Mouse (Mus musculus) small intestine, adult 2 months (tissue): Measurements from ENCODE around the gene Abcd3.

ENCODE experiments used
- CTCF ChIP-seq: fragments of 200-500 bp; IDR thresholded peaks from 2 replicates; pipeline ENCODE4 v1.5.1; 2012; ENCODE audit warnings: low read depth, mild to moderate bottlenecking, control low read depth, inconsistent platforms, low read length, moderate library complexity, mixed read lengths; ENCODE audit not compliant: insufficient replicate concordance, insufficient read length; ENCODE audit errors: extremely low read depth
- POLR2A ChIP-seq: fragments of 200-500 bp; IDR thresholded peaks from 2 replicates; pipeline ENCODE4 v1.6.1; 2012; ENCODE audit warnings: low read depth, mild to moderate bottlenecking, control low read depth, inconsistent platforms, low read length, moderate library complexity

DNA sequence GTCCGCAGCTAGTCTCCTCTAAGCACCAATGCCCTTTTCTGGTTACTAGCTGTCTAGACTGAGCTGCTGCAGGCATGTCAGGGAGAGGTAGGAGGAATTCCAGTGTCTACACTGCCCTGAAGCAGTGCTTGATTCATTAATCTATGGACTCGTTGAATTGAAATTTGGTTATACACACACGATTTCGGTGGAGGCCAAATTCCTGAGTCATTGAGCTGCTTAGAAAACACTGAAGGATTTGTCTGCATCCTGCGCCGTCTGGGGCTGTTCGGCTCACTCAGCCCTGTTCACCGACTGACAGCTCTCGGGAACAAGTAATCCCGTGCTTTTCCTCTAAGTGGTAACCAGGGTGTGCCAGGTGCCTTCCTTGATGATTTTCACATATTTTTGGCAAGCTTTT lies 89.5 kb downstream of the Abcd3 start:
- TF ChIP-seq CTCF = no peak
- TF ChIP-seq POLR2A = no peak
